Mouse (Mus musculus): ENCODE measurements around the gene Gm11214. TPM values are rescaled to one million over a fixed set of nuclear protein-coding genes. Genes with fewer than 3 reads are reported as not detected.

Gene Gm11214
- polyA plus RNA-seq, 1 experiment from 2014 or later: not detected

DNA sequence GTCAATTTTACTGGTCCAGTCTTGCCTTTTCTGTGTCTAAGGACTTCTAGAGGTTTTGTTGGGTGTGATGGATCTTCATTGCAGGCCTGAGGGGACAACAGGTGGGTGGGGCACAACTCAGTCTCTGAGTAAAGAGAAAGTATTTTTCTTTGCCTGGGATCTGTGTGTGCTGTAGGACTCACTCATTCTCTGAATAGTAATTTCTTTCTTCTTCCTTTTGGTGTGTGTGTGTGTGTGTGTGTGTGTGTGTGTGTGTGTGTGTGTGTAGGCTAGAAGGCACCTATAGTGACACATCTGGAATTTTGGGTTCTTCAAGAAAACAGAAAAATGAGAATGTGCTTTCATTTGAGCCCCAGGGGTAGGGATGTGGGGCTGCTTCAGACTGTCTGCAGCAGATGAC lies 29.2 kb upstream of the Gm11214 start:
- no peak overlapping the region for H3K4me3 ChIP-seq (ENCODE audit: low read length)
- H3K9ac ChIP-seq (ENCODE audit: low read depth, low read length): no peak overlapping the region
- no peak overlapping the region for H3K27ac ChIP-seq (ENCODE audit: low read depth, low read length)
- ATAC-seq: no peak
- no peaks in the 10 kb centered on the region for H3K9me3 ChIP-seq (ENCODE audit: control insufficient read depth, low read length)
- no peaks in the 10 kb centered on the region for H3K4me1 ChIP-seq (ENCODE audit: control insufficient read depth, insufficient read depth, low read depth, low read length)
- H3K27me3 ChIP-seq (replicated peaks; ENCODE audit: control insufficient read depth, insufficient read depth, low read length): no peaks in the 10 kb centered on the region
- no peak overlapping the region for H3K4me2 ChIP-seq (ENCODE audit: low read length)
- no peaks in the 10 kb centered on the region for H3K36me3 ChIP-seq (ENCODE audit: control insufficient read depth, insufficient read depth, low read length)

DNA sequence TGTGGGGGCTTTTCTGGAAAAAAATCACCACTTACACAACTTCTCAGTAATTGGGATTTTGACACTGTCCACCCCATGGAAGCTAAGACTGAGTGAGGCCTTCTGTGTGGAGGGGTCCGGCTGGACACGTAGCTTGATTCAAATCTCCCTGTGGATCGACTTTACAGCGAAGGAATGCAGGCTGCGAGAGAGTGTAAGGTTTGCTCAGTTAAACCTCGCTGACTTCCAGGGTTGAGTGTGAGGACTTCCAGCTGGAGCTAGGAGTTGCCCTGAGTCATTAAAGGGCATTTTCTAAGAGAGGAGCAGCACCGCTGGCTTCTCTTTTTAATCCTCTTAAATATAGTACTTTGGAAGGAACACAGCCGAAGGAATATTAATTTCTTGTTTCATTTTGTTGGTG lies 24.2 kb upstream of the Gm11214 start:
- no peaks in the 10 kb centered on the region for H3K4me1 ChIP-seq (ENCODE audit: control insufficient read depth, insufficient read depth, low read depth, low read length)
- no peak overlapping the region for H3K4me2 ChIP-seq (ENCODE audit: low read length)
- 85% methylated on average over 8 of the region's 8 CpGs for WGBS
- no peaks in the 10 kb centered on the region for H3K36me3 ChIP-seq (ENCODE audit: control insufficient read depth, insufficient read depth, low read length)
- ATAC-seq: no peak
- H3K9me3 ChIP-seq (ENCODE audit: control insufficient read depth, low read length): no peaks in the 10 kb centered on the region
- no peak overlapping the region for H3K4me3 ChIP-seq (ENCODE audit: low read length)
- no peak overlapping the region for H3K27ac ChIP-seq (ENCODE audit: low read depth, low read length)
- H3K27me3 ChIP-seq (replicated peaks; ENCODE audit: control insufficient read depth, insufficient read depth, low read length): no peaks in the 10 kb centered on the region
- H3K9ac ChIP-seq (ENCODE audit: low read depth, low read length): no peak overlapping the region

DNA sequence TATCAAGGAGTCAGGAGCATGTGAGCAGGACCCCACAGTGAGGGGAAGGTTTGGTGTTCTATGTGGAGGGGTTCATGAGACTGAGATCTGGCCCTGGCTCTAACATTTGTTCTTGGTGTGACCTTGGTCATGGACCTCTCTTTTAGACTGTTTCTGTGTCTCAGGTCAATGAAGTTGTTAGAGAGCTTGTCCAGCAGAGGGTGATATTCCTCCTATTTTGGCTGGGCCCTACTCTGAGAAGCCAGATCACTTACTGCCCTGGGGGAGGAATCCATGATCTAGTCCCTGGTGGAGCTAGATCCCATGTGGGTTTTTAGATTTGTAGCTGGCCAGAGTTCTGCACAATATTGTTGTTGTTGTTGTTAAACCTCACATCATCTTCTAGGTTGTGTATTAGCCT lies 23.0 kb upstream of the Gm11214 start:
- no peak overlapping the region for H3K4me2 ChIP-seq (ENCODE audit: low read length)
- H3K9ac ChIP-seq (ENCODE audit: low read depth, low read length): no peak overlapping the region
- H3K9me3 ChIP-seq (ENCODE audit: control insufficient read depth, low read length): no peaks in the 10 kb centered on the region
- no peaks in the 10 kb centered on the region for H3K36me3 ChIP-seq (ENCODE audit: control insufficient read depth, insufficient read depth, low read length)
- no peaks in the 10 kb centered on the region for H3K27me3 ChIP-seq (replicated peaks; ENCODE audit: control insufficient read depth, insufficient read depth, low read length)
- H3K4me1 ChIP-seq (ENCODE audit: control insufficient read depth, insufficient read depth, low read depth, low read length): no peaks in the 10 kb centered on the region
- no peak overlapping the region for H3K4me3 ChIP-seq (ENCODE audit: low read length)
- H3K27ac ChIP-seq (ENCODE audit: low read depth, low read length): no peak overlapping the region
- no peak for ATAC-seq

DNA sequence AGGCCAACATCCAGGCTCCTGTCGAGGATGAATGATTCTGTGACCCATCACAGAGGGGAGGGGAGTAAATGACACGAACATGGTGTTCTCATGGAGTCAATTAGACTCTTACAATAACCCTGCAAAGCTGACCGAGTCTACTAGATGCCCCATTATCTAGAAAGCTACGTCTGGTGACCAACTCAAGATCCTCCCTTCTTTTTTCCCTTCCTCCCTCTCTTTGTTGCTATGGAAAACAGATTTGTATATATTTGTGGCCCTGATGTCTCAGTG lies 22.0 kb upstream of the Gm11214 start:
- Histone ChIP-seq H3K27me3 (replicated peaks; ENCODE audit: control insufficient read depth, insufficient read depth, low read length) (no peaks in the 10 kb centered on the region), H3K9ac (ENCODE audit: low read depth, low read length) (no peak overlapping the region), H3K4me3 (ENCODE audit: low read length) (no peak overlapping the region), H3K9me3 (ENCODE audit: control insufficient read depth, low read length) (no peaks in the 10 kb centered on the region), H3K4me2 (ENCODE audit: low read length) (no peak overlapping the region), H3K27ac (ENCODE audit: low read depth, low read length) (no peak overlapping the region), H3K4me1 (ENCODE audit: control insufficient read depth, insufficient read depth, low read depth, low read length) (no peaks in the 10 kb centered on the region), H3K36me3 (ENCODE audit: control insufficient read depth, insufficient read depth, low read length) (no peaks in the 10 kb centered on the region)
- WGBS: 65% methylated on average over 4 of the region's 4 CpGs
- no peak for ATAC-seq

DNA sequence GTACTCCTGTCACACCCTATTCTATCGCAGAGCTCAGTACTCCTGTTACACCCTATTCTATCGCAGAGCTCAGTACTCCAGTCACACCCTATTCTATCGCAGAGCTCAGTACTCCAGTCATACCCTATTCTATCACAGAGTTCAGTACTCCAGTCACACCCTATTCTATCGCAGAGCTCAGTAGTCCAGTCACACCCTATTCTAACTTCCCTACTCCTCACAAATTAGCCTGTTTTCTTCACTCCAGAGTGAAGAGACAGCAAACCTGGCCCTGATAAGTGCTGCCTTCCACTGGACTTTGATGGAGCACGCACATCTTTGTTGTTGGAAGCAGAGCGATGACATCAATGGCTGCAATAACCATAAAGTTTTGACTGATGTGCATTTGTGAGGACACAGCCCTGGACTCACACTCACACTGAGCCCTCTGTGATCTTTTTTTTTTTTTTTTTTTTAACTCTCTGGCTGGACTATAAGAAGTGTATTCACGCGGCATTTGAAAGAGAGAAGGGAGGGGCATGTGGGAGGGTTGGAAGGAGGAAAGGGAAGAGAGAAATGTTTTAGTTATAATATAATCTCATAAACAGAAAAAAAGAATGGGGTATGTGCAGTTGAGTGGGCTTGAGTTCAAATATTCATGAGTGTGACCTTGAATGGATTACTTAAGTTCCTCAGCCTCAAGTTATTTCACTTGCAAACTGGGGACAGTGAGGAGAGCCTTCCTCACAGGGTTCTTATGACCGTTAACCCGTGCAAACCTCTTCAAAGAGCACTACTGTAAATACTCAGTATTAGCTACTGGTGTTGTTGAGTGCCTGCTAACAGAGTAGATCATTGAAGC lies 21.5 kb upstream of the Gm11214 start:
- H3K9ac ChIP-seq (ENCODE audit: low read depth, low read length): no peak overlapping the region
- no peaks in the 10 kb centered on the region for H3K9me3 ChIP-seq (ENCODE audit: control insufficient read depth, low read length)
- H3K4me1 ChIP-seq (ENCODE audit: control insufficient read depth, insufficient read depth, low read depth, low read length): no peaks in the 10 kb centered on the region
- H3K27ac ChIP-seq (ENCODE audit: low read depth, low read length): no peak overlapping the region
- ATAC-seq: no peak
- H3K4me2 ChIP-seq (ENCODE audit: low read length): no peak overlapping the region
- WGBS: 86% methylated on average over 10 of the region's 10 CpGs
- no peak overlapping the region for H3K4me3 ChIP-seq (ENCODE audit: low read length)
- no peaks in the 10 kb centered on the region for H3K36me3 ChIP-seq (ENCODE audit: control insufficient read depth, insufficient read depth, low read length)
- H3K27me3 ChIP-seq (replicated peaks; ENCODE audit: control insufficient read depth, insufficient read depth, low read length): no peaks in the 10 kb centered on the region

DNA sequence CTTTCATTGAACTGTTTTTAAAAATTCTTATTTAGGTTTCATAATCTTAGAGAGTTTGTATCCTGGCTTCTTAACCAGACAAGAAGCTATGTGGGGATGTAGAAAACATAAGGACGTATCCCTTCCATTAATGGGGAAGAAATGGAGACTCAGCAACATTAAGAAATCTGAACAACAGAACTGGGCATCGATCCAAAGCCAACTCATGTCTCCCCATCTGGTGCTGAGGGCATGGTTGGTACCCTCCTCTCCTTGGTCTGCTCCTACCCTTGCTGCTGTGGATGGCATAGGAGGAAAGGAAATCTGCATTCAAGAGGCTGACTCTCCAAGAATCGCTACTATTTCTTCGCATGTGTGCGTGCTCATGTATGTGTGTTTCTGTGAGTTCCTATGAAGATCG lies 20.5 kb upstream of the Gm11214 start:
- H3K9me3 ChIP-seq (ENCODE audit: control insufficient read depth, low read length): no peaks in the 10 kb centered on the region
- no peaks in the 10 kb centered on the region for H3K27me3 ChIP-seq (replicated peaks; ENCODE audit: control insufficient read depth, insufficient read depth, low read length)
- no peak overlapping the region for H3K4me2 ChIP-seq (ENCODE audit: low read length)
- no peak overlapping the region for H3K9ac ChIP-seq (ENCODE audit: low read depth, low read length)
- no peaks in the 10 kb centered on the region for H3K36me3 ChIP-seq (ENCODE audit: control insufficient read depth, insufficient read depth, low read length)
- H3K4me1 ChIP-seq (ENCODE audit: control insufficient read depth, insufficient read depth, low read depth, low read length): no peaks in the 10 kb centered on the region
- WGBS: 89% methylated on average over 6 of the region's 6 CpGs
- H3K27ac ChIP-seq (ENCODE audit: low read depth, low read length): no peak overlapping the region
- no peak overlapping the region for H3K4me3 ChIP-seq (ENCODE audit: low read length)
- ATAC-seq: 0 out of 2 replicates have a peak, but pooled peaks have one; percentile 40

DNA sequence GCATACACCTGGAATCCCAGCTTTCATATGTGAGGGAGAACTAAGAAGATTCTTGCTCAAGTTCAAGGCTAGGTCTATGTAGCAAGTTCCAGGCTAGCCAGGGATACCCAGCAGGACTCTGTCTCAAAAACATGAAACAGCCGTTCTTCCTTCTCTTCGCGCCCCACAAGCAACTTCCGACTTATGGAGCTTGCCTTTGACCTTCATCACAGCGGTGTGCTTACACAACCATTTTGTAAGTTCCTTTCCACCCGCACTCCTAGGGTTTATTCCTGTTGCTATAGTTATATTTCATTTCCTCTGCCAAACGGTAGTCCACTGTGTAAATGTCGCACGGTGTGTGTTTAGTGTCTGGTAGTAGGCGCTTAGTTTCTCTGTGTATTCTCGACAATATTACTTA lies 19.9 kb upstream of the Gm11214 start:
- Histone ChIP-seq H3K27ac (ENCODE audit: low read depth, low read length) (no peak overlapping the region), H3K9me3 (ENCODE audit: control insufficient read depth, low read length) (no peaks in the 10 kb centered on the region), H3K4me1 (ENCODE audit: control insufficient read depth, insufficient read depth, low read depth, low read length) (no peaks in the 10 kb centered on the region), H3K9ac (ENCODE audit: low read depth, low read length) (no peak overlapping the region), H3K4me2 (ENCODE audit: low read length) (no peak overlapping the region), H3K36me3 (ENCODE audit: control insufficient read depth, insufficient read depth, low read length) (no peaks in the 10 kb centered on the region), H3K27me3 (replicated peaks; ENCODE audit: control insufficient read depth, insufficient read depth, low read length) (no peaks in the 10 kb centered on the region), H3K4me3 (ENCODE audit: low read length) (no peak overlapping the region)
- no peak for ATAC-seq
- WGBS: 76% methylated on average over 11 of the region's 11 CpGs

DNA sequence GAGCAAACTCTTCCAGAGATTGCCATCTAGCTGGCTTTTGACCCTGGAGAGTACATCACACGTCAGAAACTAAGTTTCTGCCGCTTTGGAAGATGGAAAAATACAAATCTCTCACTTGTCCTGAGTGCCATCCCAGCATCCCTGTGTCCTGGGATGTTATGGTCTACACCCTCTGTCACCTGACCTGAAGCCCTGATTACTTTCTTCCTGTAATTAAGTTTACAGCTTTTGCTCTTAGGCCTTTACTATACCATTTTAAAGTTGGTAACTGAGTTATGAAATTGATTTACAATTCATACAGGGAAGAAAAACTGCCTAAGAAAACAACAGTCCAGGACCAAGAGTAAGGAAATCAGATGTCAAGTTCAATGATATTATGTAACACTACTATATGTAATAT lies 19.3 kb upstream of the Gm11214 start:
- no peak for ATAC-seq
- no peak overlapping the region for H3K4me2 ChIP-seq (ENCODE audit: low read length)
- 79% methylated on average over 2 of the region's 2 CpGs for WGBS
- H3K9me3 ChIP-seq (ENCODE audit: control insufficient read depth, low read length): no peaks in the 10 kb centered on the region
- H3K4me1 ChIP-seq (ENCODE audit: control insufficient read depth, insufficient read depth, low read depth, low read length): no peaks in the 10 kb centered on the region
- no peak overlapping the region for H3K27ac ChIP-seq (ENCODE audit: low read depth, low read length)
- H3K36me3 ChIP-seq (ENCODE audit: control insufficient read depth, insufficient read depth, low read length): no peaks in the 10 kb centered on the region
- no peaks in the 10 kb centered on the region for H3K27me3 ChIP-seq (replicated peaks; ENCODE audit: control insufficient read depth, insufficient read depth, low read length)
- no peak overlapping the region for H3K9ac ChIP-seq (ENCODE audit: low read depth, low read length)
- no peak overlapping the region for H3K4me3 ChIP-seq (ENCODE audit: low read length)

DNA sequence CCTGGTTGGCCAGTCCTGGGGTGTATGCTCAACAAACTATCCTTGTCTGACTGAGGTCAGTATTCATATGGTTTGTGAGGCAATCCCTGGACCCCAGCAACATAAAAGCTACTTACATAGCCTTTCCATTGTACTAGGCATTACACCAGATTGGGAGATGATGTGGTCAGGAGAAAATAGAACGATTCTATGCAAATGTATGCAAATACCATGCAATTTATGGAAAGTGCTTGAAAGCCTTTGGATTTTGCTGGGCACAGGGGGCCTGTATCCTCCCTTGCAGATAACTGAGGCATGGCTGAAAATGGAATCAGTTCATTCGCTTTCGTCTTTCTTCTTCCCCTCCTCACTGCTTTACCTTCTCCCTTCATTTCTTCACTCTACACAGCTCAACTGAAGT lies 18.4 kb upstream of the Gm11214 start:
- no peak overlapping the region for H3K4me2 ChIP-seq (ENCODE audit: low read length)
- H3K4me3 ChIP-seq (ENCODE audit: low read length): no peak overlapping the region
- 78% methylated on average over 3 of the region's 3 CpGs for WGBS
- no peaks in the 10 kb centered on the region for H3K27me3 ChIP-seq (replicated peaks; ENCODE audit: control insufficient read depth, insufficient read depth, low read length)
- H3K36me3 ChIP-seq (ENCODE audit: control insufficient read depth, insufficient read depth, low read length): no peaks in the 10 kb centered on the region
- no peak overlapping the region for H3K27ac ChIP-seq (ENCODE audit: low read depth, low read length)
- no peak for ATAC-seq
- H3K9ac ChIP-seq (ENCODE audit: low read depth, low read length): no peak overlapping the region
- no peaks in the 10 kb centered on the region for H3K9me3 ChIP-seq (ENCODE audit: control insufficient read depth, low read length)
- H3K4me1 ChIP-seq (ENCODE audit: control insufficient read depth, insufficient read depth, low read depth, low read length): no peaks in the 10 kb centered on the region

DNA sequence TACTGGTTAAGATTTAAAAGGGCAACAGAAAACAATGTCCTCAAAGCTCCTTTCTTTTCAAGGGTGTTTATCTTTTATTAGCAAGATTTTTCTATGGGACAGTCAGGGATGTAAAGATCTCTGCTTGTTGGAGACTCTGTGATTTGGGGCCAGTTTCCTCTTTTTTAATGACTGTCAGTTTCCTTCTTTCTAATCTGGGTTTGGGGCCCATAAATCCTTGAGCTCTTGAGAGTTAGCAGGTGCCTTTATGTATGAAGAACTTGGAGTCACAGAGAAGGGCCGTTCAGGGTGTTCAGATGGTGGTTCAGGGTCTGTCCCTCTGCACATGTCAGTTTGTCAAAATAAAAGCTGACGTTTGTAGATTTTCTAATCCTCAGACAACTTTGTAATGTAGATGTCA lies 11.9 kb upstream of the Gm11214 start:
- WGBS: 60% methylated on average over 2 of the region's 2 CpGs
- H3K27me3 ChIP-seq (replicated peaks; ENCODE audit: control insufficient read depth, insufficient read depth, low read length): no peaks in the 10 kb centered on the region
- H3K4me3 ChIP-seq (ENCODE audit: low read length): no peak overlapping the region
- no peaks in the 10 kb centered on the region for H3K4me1 ChIP-seq (ENCODE audit: control insufficient read depth, insufficient read depth, low read depth, low read length)
- no peak for ATAC-seq
- H3K4me2 ChIP-seq (ENCODE audit: low read length): no peak overlapping the region
- H3K9me3 ChIP-seq (ENCODE audit: control insufficient read depth, low read length): no peaks in the 10 kb centered on the region
- no peaks in the 10 kb centered on the region for H3K36me3 ChIP-seq (ENCODE audit: control insufficient read depth, insufficient read depth, low read length)
- H3K9ac ChIP-seq (ENCODE audit: low read depth, low read length): no peak overlapping the region
- H3K27ac ChIP-seq (ENCODE audit: low read depth, low read length): no peak overlapping the region
